ENCODE assay signal across 32 mouse cellular contexts in the genomic region with DNA sequence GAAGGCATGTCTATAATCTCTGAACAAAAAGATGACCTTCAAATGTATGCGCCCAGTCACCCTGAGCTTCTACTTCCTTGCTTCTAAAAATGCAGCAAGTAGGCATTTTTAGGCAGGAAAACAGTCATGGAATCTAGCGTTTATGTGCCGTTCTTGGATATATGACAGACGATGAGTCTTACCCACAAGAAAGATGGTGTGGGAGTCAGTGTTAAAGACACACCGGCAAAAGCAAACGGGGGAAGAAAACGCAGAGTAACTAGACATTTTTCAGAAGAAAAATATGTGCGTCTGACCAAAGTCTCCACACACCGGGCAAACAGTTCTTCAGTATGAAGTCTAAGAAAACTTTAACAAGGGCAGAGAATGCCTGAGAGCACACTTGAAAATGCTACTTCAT. TPM values are rescaled to one million over a fixed set of nuclear protein-coding genes. Genes with fewer than 3 reads are reported as not detected.
DNase-seq lines count a peak whose midpoint lies in the region; ATAC-seq and TF ChIP-seq lines count a peak whose summit lies in the region.
"Had no signal": no experiment of that assay in that cellular context is flagged by ENCODE, and none has a peak within 500 bp of the region (broad histone marks: within the 10 kb centered on the region; RNA-seq: fewer than 3 reads in every experiment).

No protein-coding gene starts in this region.

- 54% methylated on average over 9 of the region's 9 CpGs for WGBS in kidney, adult 2 months
- 69% methylated on average over 9 of the region's 9 CpGs for WGBS in kidney, embryonic 16.5 days

- no peak for TF ChIP-seq CTCF in kidney, adult 2 months (conservative IDR thresholded peaks at IDR 0.05; ENCODE audit: insufficient read depth, insufficient read length, low read depth, low read length)
- TF ChIP-seq CTCF in left cerebral cortex, adult 2 months (IDR thresholded peaks at IDR 0.05) = no peak

- H3K36me3 ChIP-seq in kidney, adult 2 months (ENCODE audit: control insufficient read depth, insufficient read depth, low read length) = no peaks in the 10 kb centered on the region
- no peaks in the 10 kb centered on the region for H3K36me3 ChIP-seq in kidney, embryonic 16.5 days (ENCODE audit: insufficient read depth, low read length)
- H3K36me3 ChIP-seq: embryonic facial prominence, embryonic 10.5 days; embryonic facial prominence, embryonic 15.5 days; hindbrain, embryonic 12.5 days; intestine, embryonic 15.5 days; limb, embryonic 13.5 days; lung, embryonic 15.5 days had no signal

- no peaks in the 10 kb centered on the region for H3K27me3 ChIP-seq in kidney, adult 2 months (replicated peaks; ENCODE audit: control insufficient read depth, insufficient read depth, low read length)
- H3K27me3 ChIP-seq in kidney, embryonic 16.5 days (ENCODE audit: insufficient read depth, low read length) = no peaks in the 10 kb centered on the region
- H3K27me3 ChIP-seq: CH12.LX; embryonic facial prominence, embryonic 15.5 days; hindbrain, embryonic 12.5 days; intestine, embryonic 15.5 days; limb, embryonic 13.5 days; lung, embryonic 15.5 days had no signal

- no peak overlapping the region for H3K4me2 ChIP-seq in kidney, embryonic 16.5 days (replicated peaks; ENCODE audit: low read depth, low read length)
- H3K4me2 ChIP-seq: embryonic facial prominence, embryonic 15.5 days; heart, embryonic 11.5 days; hindbrain, embryonic 12.5 days; intestine, embryonic 15.5 days; limb, embryonic 13.5 days; liver, embryonic 11.5 days; lung, embryonic 15.5 days; midbrain, embryonic 11.5 days had no signal

- intact Hi-C loops in left cerebral cortex, postnatal 25 days (cut with DNase I) = no loop called here
- intact Hi-C loops in left cerebral cortex, adult 2 months (cut with DNase I) = no loop called here

- H3K4me3 ChIP-seq in kidney, adult 2 months (ENCODE audit: insufficient read depth, low read depth, low read length) = no peak overlapping the region
- no peak overlapping the region for H3K4me3 ChIP-seq in kidney, embryonic 16.5 days (ENCODE audit: low read length)
- H3K4me3 ChIP-seq in left cerebral cortex, adult 2 months = no peak overlapping the region
- H3K4me3 ChIP-seq: embryonic facial prominence, embryonic 10.5 days; embryonic facial prominence, embryonic 15.5 days; gastrocnemius, adult 2 months; hindbrain, embryonic 12.5 days; intestine, embryonic 15.5 days; limb, embryonic 13.5 days; lung, embryonic 15.5 days had no signal

- peak; percentile 43 for DNase-seq in kidney, adult 2 months
- peak; percentile 22 to 87 for DNase-seq in left cerebral cortex, postnatal 25 days (ENCODE audit: low spot score in 2 of 2)
- DNase-seq in left cerebral cortex, adult 2 months (ENCODE audit: extremely low spot score in 1 of 2, low spot score in 2 of 2) = no peak
- peak; percentile 54 for DNase-seq in NIH3T3 (ENCODE audit: low read depth)
- no peak for DNase-seq in retina, postnatal 1 day
- no peak for DNase-seq in B cell, adult 2 months
- DNase-seq: adrenal gland, adult 8-10 months; cerebellum, adult 8-10 months; cerebellum, postnatal 25 days; gastrocnemius, adult 2 months; gastrocnemius, postnatal 36 days; heart, adult 18-20 months; heart, postnatal 36 days; layer of hippocampus, adult 9-11 months; lung, postnatal 36 days; spleen, adult 18-20 months; thymus, adult 2 months; thymus, postnatal 36 days had no signal

- no peaks in the 10 kb centered on the region for H3K9me3 ChIP-seq in kidney, embryonic 16.5 days (ENCODE audit: low read length)
- H3K9me3 ChIP-seq: embryonic facial prominence, embryonic 10.5 days; embryonic facial prominence, embryonic 15.5 days; hindbrain, embryonic 12.5 days; intestine, embryonic 15.5 days; limb, embryonic 13.5 days; lung, embryonic 15.5 days had no signal

- ATAC-seq in kidney, embryonic 16.5 days (ENCODE audit: low FRiP score, low TSS enrichment) = no peak
- ATAC-seq: forebrain, embryonic 14.5 days; hindbrain, postnatal 0 days; intestine, embryonic 15.5 days had no signal

- no peaks in the 10 kb centered on the region for H3K4me1 ChIP-seq in kidney, adult 2 months (ENCODE audit: control insufficient read depth, insufficient read depth, low read length)
- no peaks in the 10 kb centered on the region for H3K4me1 ChIP-seq in kidney, embryonic 16.5 days (ENCODE audit: insufficient read depth, low read length)
- H3K4me1 ChIP-seq: embryonic facial prominence, embryonic 10.5 days; embryonic facial prominence, embryonic 15.5 days; hindbrain, embryonic 12.5 days; intestine, embryonic 15.5 days; limb, embryonic 13.5 days; lung, embryonic 15.5 days had no signal

- TF ChIP-seq POLR2A in kidney, adult 2 months (IDR thresholded peaks at IDR 0.05; ENCODE audit: low read depth, low read length) = no peak

- H3K27ac ChIP-seq in kidney, adult 2 months (ENCODE audit: insufficient read depth, low read depth, low read length) = peak overlapping the region; percentile 45; the same call in 1 of the 2 replicates
- no peak overlapping the region for H3K27ac ChIP-seq in kidney, embryonic 16.5 days (ENCODE audit: low read length)
- H3K27ac ChIP-seq in left cerebral cortex, adult 2 months = no peak overlapping the region
- H3K27ac ChIP-seq: embryonic facial prominence, embryonic 10.5 days; embryonic facial prominence, embryonic 15.5 days; gastrocnemius, adult 2 months; hindbrain, embryonic 12.5 days; hindbrain, postnatal 0 days; intestine, embryonic 15.5 days; kidney, postnatal 0 days; limb, embryonic 13.5 days; lung, embryonic 15.5 days had no signal

- H3K9ac ChIP-seq in kidney, embryonic 16.5 days (replicated peaks; ENCODE audit: low read length) = no peak overlapping the region
- H3K9ac ChIP-seq: embryonic facial prominence, embryonic 15.5 days; hindbrain, embryonic 12.5 days; intestine, embryonic 15.5 days; limb, embryonic 13.5 days; lung, embryonic 15.5 days had no signal

RNA-seq across cellular contexts. Expression of a gene that starts 16.5 kb away (rescaled TPM):
- 18.7 and 33.7 TPM in 2 replicates for polyA plus RNA-seq in kidney, adult 2 months (2012; rRNA removed)
- polyA plus RNA-seq in kidney, embryonic 16.5 days (2015; fragmentation: Nextera tagmentation; extraction: Ambion mirVana) = 57.1 and 65.6 TPM in 2 replicates
- total RNA-seq in left cerebral cortex, postnatal 25 days (2021) = 100 to 1,000 TPM; 165 to 168 TPM
- 100 to 1,000 TPM; 157 to 159 TPM for total RNA-seq in left cerebral cortex, adult 2 months (2021)

Comparison
In these comparisons a context has a peak if more than half of its experiments do, and no peak if none do; other contexts are left out.
1. DNase-seq: peak in kidney, adult 2 months (single experiment), left cerebral cortex, postnatal 25 days (2 of 2) and NIH3T3 (single experiment); none in left cerebral cortex, adult 2 months (0 of 2), retina, postnatal 1 day (single experiment) and B cell, adult 2 months (0 of 2).